Mouse (Mus musculus): Measurements from ENCODE around the gene Abcg4. TPM values are rescaled to one million over a fixed set of nuclear protein-coding genes. Genes with fewer than 3 reads are reported as not detected.

Abcg4 gene
- polyA plus RNA-seq, 1 experiment from 2014 or later = 20.1 TPM

GRCm38 (mm10) chr9:44254508-44255135 lies 33.8 kb downstream of the Abcg4 start:
- H3K4me3 ChIP-seq (replicated peaks; ENCODE audit: low read depth, low read length) = no peak overlapping the region
- no peak overlapping the region; the same call in 1 of the 2 replicates for H3K9ac ChIP-seq (replicated peaks; ENCODE audit: low read length)
- H3K27ac ChIP-seq (replicated peaks; ENCODE audit: low read depth, low read length) = peak overlapping the region; percentile 79
- no peaks in the 10 kb centered on the region for H3K9me3 ChIP-seq (ENCODE audit: control insufficient read depth, low read length)
- no peaks in the 10 kb centered on the region for H3K27me3 ChIP-seq (ENCODE audit: control insufficient read depth, insufficient read depth, low read length)
- ATAC-seq (ENCODE audit: low FRiP score, low TSS enrichment) (peak; percentile 71; the same call in 1 of the 2 replicates), DNase-seq (peak; percentile 82)
- H3K36me3 ChIP-seq (ENCODE audit: control insufficient read depth, insufficient read depth, low read length) = no peaks in the 10 kb centered on the region
- H3K4me1 ChIP-seq (ENCODE audit: control insufficient read depth, insufficient read depth, low read length) = peaks cover 30% of the 10 kb centered on the region
- WGBS = 3% methylated on average over 5 of the region's 5 CpGs
- H3K4me2 ChIP-seq (ENCODE audit: low read length) = peak overlapping the region; percentile 25; the same call in 1 of the 2 replicates

DNA sequence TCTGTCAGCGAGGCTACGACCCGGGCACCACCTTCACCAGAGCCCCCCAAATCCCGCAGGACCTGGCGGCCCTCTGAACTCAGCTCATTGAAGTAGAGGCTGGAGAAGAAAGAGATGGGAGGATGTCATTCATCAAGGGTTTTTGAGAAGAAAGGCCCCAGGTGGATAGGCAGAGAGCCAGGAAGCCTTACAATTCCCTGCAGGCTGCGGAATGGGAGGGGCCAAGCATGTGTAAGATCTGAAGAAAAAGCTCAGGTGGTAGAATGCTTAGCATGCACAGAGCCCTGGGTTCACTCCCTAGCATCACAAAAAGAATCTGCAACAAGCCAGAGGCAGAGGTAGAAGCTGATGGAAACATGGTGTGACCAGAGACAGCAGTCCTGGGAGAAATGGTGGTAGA lies 35.0 kb downstream of the Abcg4 start:
- H3K4me1 ChIP-seq (ENCODE audit: control insufficient read depth, insufficient read depth, low read length) = peaks cover 30% of the 10 kb centered on the region
- no peaks in the 10 kb centered on the region for H3K9me3 ChIP-seq (ENCODE audit: control insufficient read depth, low read length)
- H3K27me3 ChIP-seq (ENCODE audit: control insufficient read depth, insufficient read depth, low read length) = no peaks in the 10 kb centered on the region
- WGBS = 70% methylated on average over 6 of the region's 6 CpGs
- ATAC-seq (ENCODE audit: low FRiP score, low TSS enrichment) = no peak
- no peak overlapping the region for H3K4me3 ChIP-seq (replicated peaks; ENCODE audit: low read depth, low read length)
- no peak overlapping the region for H3K4me2 ChIP-seq (ENCODE audit: low read length)
- H3K36me3 ChIP-seq (ENCODE audit: control insufficient read depth, insufficient read depth, low read length) = no peaks in the 10 kb centered on the region
- peak overlapping the region; percentile 79; the same call in 1 of the 2 replicates for H3K27ac ChIP-seq (replicated peaks; ENCODE audit: low read depth, low read length)
- H3K9ac ChIP-seq (replicated peaks; ENCODE audit: low read length) = no peak overlapping the region
- peak; percentile 12 for DNase-seq

DNA sequence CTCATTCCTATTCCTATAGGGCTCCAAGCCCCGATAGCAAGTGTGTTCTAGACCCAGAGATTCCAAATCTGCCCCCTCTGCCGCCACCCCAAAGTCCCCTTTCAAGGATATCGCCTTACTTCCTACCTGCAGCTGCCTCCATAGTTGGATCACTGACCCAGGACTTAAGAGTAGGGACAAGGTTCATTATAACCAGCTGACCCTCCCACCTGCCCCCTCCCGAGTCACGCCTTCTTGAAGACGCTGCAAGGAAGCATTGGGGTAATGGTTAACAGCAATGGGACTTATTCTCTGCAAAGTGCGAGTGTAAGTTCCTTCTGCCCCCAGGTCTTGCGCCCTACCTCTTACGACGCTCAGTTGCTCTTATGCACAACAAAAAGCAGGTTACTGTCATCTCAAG lies 37.1 kb downstream of the Abcg4 start, which contains the start of gene Pdzd3:
TSS of gene Pdzd3 (minus strand) at position 158 of the 400 bp plus-strand sequence.
- Histone ChIP-seq H3K36me3 (ENCODE audit: control insufficient read depth, insufficient read depth, low read length) (no peaks in the 10 kb centered on the region), H3K27ac (replicated peaks; ENCODE audit: low read depth, low read length) (no peak within 1 kb of the TSS), H3K4me2 (ENCODE audit: low read length) (no peak within 1 kb of the TSS), H3K4me1 (ENCODE audit: control insufficient read depth, insufficient read depth, low read length) (peaks cover 30% of the 10 kb centered on the region), H3K27me3 (ENCODE audit: control insufficient read depth, insufficient read depth, low read length) (no peaks in the 10 kb centered on the region), H3K9ac (replicated peaks; ENCODE audit: low read length) (0 out of 2 replicates have a peak within 1 kb of the TSS, but pooled peaks have one; percentile 9), H3K4me3 (replicated peaks; ENCODE audit: low read depth, low read length) (no peak within 1 kb of the TSS), H3K9me3 (ENCODE audit: control insufficient read depth, low read length) (no peaks in the 10 kb centered on the region)
- ATAC-seq (ENCODE audit: low FRiP score, low TSS enrichment) (no peak), DNase-seq (no peak)
- 86% methylated on average over 10 of the region's 10 CpGs for WGBS

DNA sequence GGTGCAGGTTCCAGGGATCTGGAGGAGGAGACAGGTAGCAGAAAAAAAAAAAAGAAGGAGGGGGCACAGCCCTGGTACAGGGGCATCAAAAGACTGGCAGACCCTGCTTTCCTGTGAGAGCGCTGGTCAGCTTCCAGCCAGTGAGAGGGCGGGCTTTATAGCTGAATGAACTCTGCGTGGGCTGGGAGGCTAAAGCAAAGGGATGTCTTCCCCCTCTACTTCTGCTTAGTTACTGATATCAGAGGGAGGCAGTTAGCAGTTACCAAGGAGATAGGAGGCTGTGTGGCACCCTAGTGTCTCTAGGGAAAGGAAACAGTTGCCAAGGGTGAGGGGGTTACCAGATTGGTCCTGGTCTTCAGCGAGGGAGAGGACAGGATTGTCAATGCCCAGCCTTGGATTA lies 38.0 kb downstream of the Abcg4 start:
- Histone ChIP-seq H3K27ac (replicated peaks; ENCODE audit: low read depth, low read length) (no peak overlapping the region), H3K4me3 (replicated peaks; ENCODE audit: low read depth, low read length) (no peak overlapping the region), H3K9ac (replicated peaks; ENCODE audit: low read length) (0 out of 2 replicates have a peak overlapping the region, but pooled peaks have one; percentile 9), H3K9me3 (ENCODE audit: control insufficient read depth, low read length) (no peaks in the 10 kb centered on the region), H3K36me3 (ENCODE audit: control insufficient read depth, insufficient read depth, low read length) (no peaks in the 10 kb centered on the region), H3K4me1 (ENCODE audit: control insufficient read depth, insufficient read depth, low read length) (peaks cover 25% of the 10 kb centered on the region), H3K27me3 (ENCODE audit: control insufficient read depth, insufficient read depth, low read length) (no peaks in the 10 kb centered on the region), H3K4me2 (ENCODE audit: low read length) (no peak overlapping the region)
- no peak for ATAC-seq (ENCODE audit: low FRiP score, low TSS enrichment)
- DNase-seq = peak; percentile 18
- WGBS = 38% methylated on average over 4 of the region's 4 CpGs

DNA sequence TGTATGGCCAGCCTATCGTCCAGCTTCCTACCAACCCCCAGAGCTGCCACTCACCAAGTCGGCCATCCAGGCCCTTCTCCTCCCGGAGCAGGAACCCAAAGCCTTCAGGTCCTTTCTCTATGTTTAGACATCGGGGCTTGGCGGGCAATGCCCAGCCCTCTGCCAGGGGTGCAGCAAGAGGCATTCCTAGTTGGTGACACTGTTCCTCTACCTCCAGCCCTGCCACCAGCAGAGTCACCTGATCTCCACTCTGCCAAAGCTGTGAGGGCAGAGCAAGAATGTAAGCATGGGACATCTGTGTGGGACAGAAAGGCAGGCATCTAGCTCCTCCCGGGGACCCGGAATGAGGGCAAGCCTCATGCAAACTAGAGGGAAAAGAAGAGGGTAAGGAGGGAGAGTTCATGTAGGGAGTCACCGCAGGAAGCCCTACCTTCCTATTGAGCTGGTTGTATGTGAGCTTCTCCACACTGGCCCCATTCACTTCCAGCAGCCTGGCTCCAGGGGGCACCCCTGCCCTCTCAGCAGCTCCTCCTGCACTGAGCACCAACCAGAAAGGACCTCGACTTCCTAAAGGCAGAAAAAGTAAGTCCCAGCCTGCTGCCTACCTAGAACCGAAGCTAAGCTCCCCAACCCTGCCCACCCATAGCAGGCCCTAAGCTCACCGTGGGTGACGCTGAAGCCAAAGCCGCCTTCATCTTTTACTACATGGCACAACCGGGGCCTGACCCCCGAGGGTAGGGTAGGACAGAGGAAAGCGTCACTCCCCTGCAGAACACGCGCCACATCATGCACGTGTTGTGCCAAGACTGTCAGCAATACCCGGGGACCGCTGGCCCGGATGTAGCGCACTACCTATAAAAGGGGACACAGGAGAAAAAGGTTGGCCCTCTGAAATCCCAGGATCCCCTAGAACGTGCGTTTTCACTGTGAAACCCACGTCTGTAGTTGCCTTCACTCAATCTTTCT lies 39.0 kb downstream of the Abcg4 start:
- H3K27ac ChIP-seq (replicated peaks; ENCODE audit: low read depth, low read length) = no peak overlapping the region
- no peaks in the 10 kb centered on the region for H3K27me3 ChIP-seq (ENCODE audit: control insufficient read depth, insufficient read depth, low read length)
- no peak overlapping the region for H3K9ac ChIP-seq (replicated peaks; ENCODE audit: low read length)
- H3K4me3 ChIP-seq (replicated peaks; ENCODE audit: low read depth, low read length) = no peak overlapping the region
- 45% methylated on average over 26 of the region's 26 CpGs for WGBS
- DNase-seq = peak; percentile 75
- no peaks in the 10 kb centered on the region for H3K36me3 ChIP-seq (ENCODE audit: control insufficient read depth, insufficient read depth, low read length)
- H3K9me3 ChIP-seq (ENCODE audit: control insufficient read depth, low read length) = no peaks in the 10 kb centered on the region
- peaks cover 15% of the 10 kb centered on the region for H3K4me1 ChIP-seq (ENCODE audit: control insufficient read depth, insufficient read depth, low read length)
- peak; percentile 58; the same call in 1 of the 2 replicates for ATAC-seq (ENCODE audit: low FRiP score, low TSS enrichment)
- H3K4me2 ChIP-seq (ENCODE audit: low read length) = no peak overlapping the region

DNA sequence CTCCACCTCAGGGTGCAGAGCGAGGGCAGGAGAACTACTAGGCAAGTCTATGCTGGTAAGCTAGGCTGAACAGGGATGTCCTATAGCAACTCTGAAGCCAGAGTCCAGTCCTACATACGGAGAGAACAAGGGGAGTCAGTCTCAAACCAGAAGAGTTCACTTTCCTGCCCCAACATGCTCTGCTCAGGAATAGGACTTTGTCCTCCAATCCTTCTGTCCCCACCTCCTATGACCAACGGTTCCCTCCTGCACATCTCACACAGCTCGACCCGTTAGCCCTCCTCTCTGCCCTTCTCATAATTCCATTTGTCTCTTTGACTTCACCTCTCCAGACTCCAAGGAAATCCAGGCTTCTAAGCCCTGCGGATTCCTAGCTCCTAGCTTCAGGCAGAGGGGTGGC lies 40.5 kb downstream of the Abcg4 start:
- Histone ChIP-seq H3K4me1 (ENCODE audit: control insufficient read depth, insufficient read depth, low read length) (no peaks in the 10 kb centered on the region; the same call in 1 of the 2 replicates), H3K9ac (replicated peaks; ENCODE audit: low read length) (no peak overlapping the region), H3K9me3 (ENCODE audit: control insufficient read depth, low read length) (no peaks in the 10 kb centered on the region), H3K27me3 (ENCODE audit: control insufficient read depth, insufficient read depth, low read length) (no peaks in the 10 kb centered on the region), H3K36me3 (ENCODE audit: control insufficient read depth, insufficient read depth, low read length) (no peaks in the 10 kb centered on the region), H3K4me3 (replicated peaks; ENCODE audit: low read depth, low read length) (no peak overlapping the region), H3K27ac (replicated peaks; ENCODE audit: low read depth, low read length) (no peak overlapping the region), H3K4me2 (ENCODE audit: low read length) (no peak overlapping the region)
- WGBS = 88% methylated on average over 6 of the region's 6 CpGs
- ATAC-seq (ENCODE audit: low FRiP score, low TSS enrichment) (no peak), DNase-seq (no peak)

DNA sequence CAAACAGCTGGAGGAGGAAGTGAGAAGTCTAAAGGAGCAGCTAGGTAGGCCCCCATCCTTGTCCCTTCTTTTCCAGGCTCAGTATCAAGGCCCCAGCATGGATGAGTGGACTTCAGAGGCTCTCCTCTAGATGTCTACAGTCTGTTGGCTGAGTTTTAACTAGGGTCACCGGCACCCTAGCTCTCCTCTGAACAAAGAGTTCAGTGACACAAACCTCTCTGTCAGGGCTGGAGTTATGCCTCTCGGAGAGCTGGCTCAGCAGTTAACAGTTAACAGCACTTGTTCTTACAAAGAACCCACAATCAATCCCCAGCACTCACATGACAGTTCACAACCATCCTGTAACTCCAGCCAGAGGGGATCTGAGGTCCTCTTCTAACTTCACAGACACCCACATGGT lies 44.8 kb downstream of the Abcg4 start:
- Histone ChIP-seq H3K4me1 (ENCODE audit: control insufficient read depth, insufficient read depth, low read length) (no peaks in the 10 kb centered on the region), H3K36me3 (ENCODE audit: control insufficient read depth, insufficient read depth, low read length) (no peaks in the 10 kb centered on the region), H3K9me3 (ENCODE audit: control insufficient read depth, low read length) (no peaks in the 10 kb centered on the region), H3K4me3 (replicated peaks; ENCODE audit: low read depth, low read length) (no peak overlapping the region), H3K4me2 (ENCODE audit: low read length) (no peak overlapping the region), H3K9ac (replicated peaks; ENCODE audit: low read length) (no peak overlapping the region), H3K27ac (replicated peaks; ENCODE audit: low read depth, low read length) (no peak overlapping the region), H3K27me3 (ENCODE audit: control insufficient read depth, insufficient read depth, low read length) (no peaks in the 10 kb centered on the region)
- DNase-seq (no peak), ATAC-seq (ENCODE audit: low FRiP score, low TSS enrichment) (no peak)
- 78% methylated on average over 2 of the region's 2 CpGs for WGBS

DNA sequence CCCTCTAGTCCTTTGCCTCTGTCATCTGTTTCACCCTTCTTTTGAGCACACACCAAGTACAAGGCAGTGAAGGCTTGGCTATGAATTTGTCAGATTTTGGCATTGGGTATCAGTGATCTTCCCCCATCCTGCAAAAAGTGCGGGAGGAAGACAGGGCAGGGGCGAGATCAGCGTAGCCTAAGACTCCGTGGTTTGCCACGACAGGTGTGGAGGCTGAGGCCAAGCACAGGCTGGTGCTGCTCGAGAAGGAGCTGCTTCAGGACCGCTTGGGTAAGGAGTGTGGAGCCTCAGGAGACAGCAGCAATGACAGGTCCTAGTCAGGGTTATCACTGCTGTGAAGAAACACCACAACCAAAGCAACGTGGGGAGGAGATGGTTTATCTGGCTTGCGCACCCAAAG lies 47.0 kb downstream of the Abcg4 start:
- WGBS = 81% methylated on average over 9 of the region's 9 CpGs
- Histone ChIP-seq H3K4me1 (ENCODE audit: control insufficient read depth, insufficient read depth, low read length) (no peaks in the 10 kb centered on the region), H3K9ac (replicated peaks; ENCODE audit: low read length) (no peak overlapping the region), H3K9me3 (ENCODE audit: control insufficient read depth, low read length) (no peaks in the 10 kb centered on the region), H3K4me2 (ENCODE audit: low read length) (no peak overlapping the region), H3K27me3 (ENCODE audit: control insufficient read depth, insufficient read depth, low read length) (no peaks in the 10 kb centered on the region), H3K36me3 (ENCODE audit: control insufficient read depth, insufficient read depth, low read length) (no peaks in the 10 kb centered on the region), H3K4me3 (replicated peaks; ENCODE audit: low read depth, low read length) (no peak overlapping the region), H3K27ac (replicated peaks; ENCODE audit: low read depth, low read length) (no peak overlapping the region)
- DNase-seq (no peak), ATAC-seq (ENCODE audit: low FRiP score, low TSS enrichment) (no peak)

Data from midbrain, embryonic 14.5 days (tissue).